Mouse (Mus musculus) 416B (cell line): Measurements from ENCODE around the gene Tmc2.

Experiments used
- DNase-seq: peaks from one replicate; pipeline ENCODE4 v3.0.0; 2011; ENCODE audit warnings: low read depth

The Tmc2 gene

GRCm38 (mm10) chr2:130194894-130195293 lies at the start of gene Tmc2:
Gene Tmc2, plus strand, starts transcription at chr2:130195194.
- DNase-seq = no peak

- no peak for DNase-seq
Observed at GRCm38 (mm10) chr2:130146089-130146668, 48.8 kb upstream of the Tmc2 start.

GRCm38 (mm10) chr2:130155171-130155570 lies 39.8 kb upstream of the Tmc2 start:
- DNase-seq = no peak

GRCm38 (mm10) chr2:130155851-130156250 lies 39.1 kb upstream of the Tmc2 start:
- DNase-seq = no peak

GRCm38 (mm10) chr2:130157231-130158087 lies 37.5 kb upstream of the Tmc2 start:
- no peak for DNase-seq

GRCm38 (mm10) chr2:130158088-130158437 lies 36.9 kb upstream of the Tmc2 start:
- no peak for DNase-seq

- DNase-seq = no peak
Observed at GRCm38 (mm10) chr2:130162701-130163100, 32.3 kb upstream of the Tmc2 start.

- DNase-seq = peak; percentile 64
Observed at GRCm38 (mm10) chr2:130166311-130167214, 28.4 kb upstream of the Tmc2 start.

GRCm38 (mm10) chr2:130167861-130168260 lies 27.1 kb upstream of the Tmc2 start:
- DNase-seq = peak; percentile 81

GRCm38 (mm10) chr2:130171674-130172073 lies 23.3 kb upstream of the Tmc2 start:
- DNase-seq = no peak

GRCm38 (mm10) chr2:130176820-130177219 lies 18.2 kb upstream of the Tmc2 start:
- no peak for DNase-seq

- DNase-seq = no peak
Observed at GRCm38 (mm10) chr2:130178381-130178705, 16.7 kb upstream of the Tmc2 start.

- peak; percentile 91 for DNase-seq
Observed at GRCm38 (mm10) chr2:130178706-130179506, 16.1 kb upstream of the Tmc2 start, which contains the start of gene Snrpb. Gene Snrpb, minus strand, starts transcription at chr2:130179403.

GRCm38 (mm10) chr2:130179507-130180019 lies 15.4 kb upstream of the Tmc2 start:
- DNase-seq = no peak

- no peak for DNase-seq
Observed at GRCm38 (mm10) chr2:130188391-130188790, 6.6 kb upstream of the Tmc2 start.

- DNase-seq = no peak
Observed at GRCm38 (mm10) chr2:130200961-130201360, 6.0 kb downstream of the Tmc2 start.

- peak; percentile 4 for DNase-seq
Observed at GRCm38 (mm10) chr2:130207376-130207775, 12.4 kb downstream of the Tmc2 start.

- no peak for DNase-seq
Observed at GRCm38 (mm10) chr2:130207996-130208395, 13.0 kb downstream of the Tmc2 start.

- DNase-seq = no peak
Observed at GRCm38 (mm10) chr2:130209636-130210035, 14.6 kb downstream of the Tmc2 start.

GRCm38 (mm10) chr2:130211581-130211980 lies 16.6 kb downstream of the Tmc2 start:
- no peak for DNase-seq

GRCm38 (mm10) chr2:130246912-130247311 lies 51.9 kb downstream of the Tmc2 start:
- peak; percentile 74 for DNase-seq

GRCm38 (mm10) chr2:130248226-130248625 lies 53.2 kb downstream of the Tmc2 start:
- DNase-seq = no peak
